Mouse (Mus musculus): ENCODE data around the gene Fstl4.

DNA sequence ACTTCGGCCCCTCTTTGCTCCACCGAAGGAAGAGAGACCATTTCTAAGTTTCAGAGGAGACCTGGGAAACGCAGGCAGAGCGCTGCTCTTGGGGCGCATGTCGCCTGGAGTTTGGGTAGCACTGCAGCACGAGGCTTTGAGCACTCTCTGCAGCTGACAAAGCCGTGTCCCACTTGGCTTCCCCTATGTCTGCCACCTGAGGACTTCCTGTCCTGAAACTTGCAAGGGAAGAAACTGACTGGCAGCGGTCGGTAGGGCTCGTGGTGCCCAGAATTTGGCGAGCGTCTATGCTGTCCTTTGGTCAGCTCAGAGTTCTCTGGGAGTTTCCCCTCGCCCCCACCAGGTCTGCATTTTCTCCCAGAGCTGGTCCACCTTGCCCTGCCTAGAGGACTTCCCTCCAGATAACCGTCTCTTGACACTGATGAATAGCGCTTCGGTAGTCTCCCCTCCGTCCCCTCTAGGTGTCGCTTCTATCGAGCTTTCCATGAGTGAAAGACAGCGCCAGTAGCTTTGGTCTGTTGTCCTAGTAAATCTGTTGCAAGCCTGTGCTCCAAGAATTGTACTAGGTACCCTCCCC is 1.3 kb downstream of the Fstl4 start:
- TF ChIP-seq POLR2A (IDR thresholded peaks at IDR 0.05; ENCODE audit: low read depth, low read length) (no peak), CTCF (conservative IDR thresholded peaks at IDR 0.05; ENCODE audit: insufficient read depth, insufficient read length, low read depth, low read length) (no peak; the same call in 1 of the 2 replicates)

All from kidney, adult 2 months (tissue).